Mouse (Mus musculus) CH12.LX (cell line): ENCODE measurements around the gene Stxbp2. TPM values are rescaled to one million over a fixed set of nuclear protein-coding genes. Genes with fewer than 3 reads are reported as not detected.

Experiments used
- DNase-seq: peaks from one replicate; pipeline ENCODE4 v3.0.0-alpha.2; 2013; ENCODE audit errors: extremely low read depth
- H3K27ac ChIP-seq: 2 replicates; pipeline ENCODE4 v1.5.1; 2012; ENCODE audit warnings: low read depth, mild to moderate bottlenecking, control low read depth, moderate library complexity; ENCODE audit not compliant: insufficient read depth
- H3K27me3 ChIP-seq: replicated peaks from 2 replicates; pipeline ENCODE3; 2012; ENCODE audit warnings: inconsistent platforms
- H3K36me3 ChIP-seq, 2 experiments: replicated peaks in 1 of 2; 2 replicates each; pipeline versions ENCODE3 to v1.6.1; 2012; ENCODE audit warnings: inconsistent platforms in 1 of 2, low read length in 1 of 2, mild to moderate bottlenecking in 1 of 2, mixed read lengths in 1 of 2, moderate library complexity in 1 of 2; ENCODE audit not compliant: control insufficient read depth in 1 of 2, insufficient read depth in 1 of 2
- H3K4me1 ChIP-seq, 2 experiments: 2 replicates each; pipeline ENCODE4 v1.6.1; 2012; ENCODE audit warnings: inconsistent platforms in 1 of 2, moderate library complexity in 1 of 2; ENCODE audit not compliant: insufficient read depth in 2 of 2, control insufficient read depth in 1 of 2
- H3K4me2 ChIP-seq: 2 replicates; pipeline ENCODE4 v1.6.1; 2012; ENCODE audit warnings: low read depth, mild to moderate bottlenecking, control low read depth; ENCODE audit not compliant: poor library complexity, insufficient read depth, severe bottlenecking
- H3K4me3 ChIP-seq, 3 experiments: fragments of 150-350 bp in 1 of 3; sonication (generic) in 1 of 3; replicated peaks in 1 of 3; 2 replicates each; pipeline versions ENCODE3 to v1.5.1; 2011 to 2012; ENCODE audit warnings: low read depth in 2 of 3, low read length in 2 of 3, mild to moderate bottlenecking in 2 of 3, moderate library complexity in 2 of 3, control low read depth in 1 of 3, improper control_type of control experiment in 1 of 3, inconsistent platforms in 1 of 3, mixed read lengths in 1 of 3; ENCODE audit not compliant: poor library complexity in 1 of 3
- H3K79me2 ChIP-seq: replicated peaks from 2 replicates; pipeline ENCODE4 v1.6.1; 2012; ENCODE audit warnings: mild to moderate bottlenecking, moderate library complexity; ENCODE audit not compliant: control insufficient read depth, poor library complexity, insufficient read depth, severe bottlenecking; ENCODE audit errors: extremely low read depth
- H3K9ac ChIP-seq: 2 replicates; pipeline ENCODE4 v1.6.1; 2012; ENCODE audit warnings: low read depth, mild to moderate bottlenecking, control low read depth, moderate library complexity; ENCODE audit not compliant: insufficient read depth
- H3K9me3 ChIP-seq: replicated peaks from 2 replicates; pipeline ENCODE3; 2012; ENCODE audit warnings: low read length, inconsistent platforms, mixed read lengths
- BHLHE40 ChIP-seq: IDR thresholded peaks from 2 replicates; pipeline ENCODE4 v1.6.1; 2011; ENCODE audit warnings: mild to moderate bottlenecking, low read depth, low read length, improper control_type of control experiment
- E2F4 ChIP-seq: IDR thresholded peaks from 2 replicates; pipeline ENCODE4 v1.6.1; 2011; ENCODE audit warnings: low read depth, low read length, improper control_type of control experiment; ENCODE audit not compliant: insufficient replicate concordance
- ELF1 ChIP-seq: IDR thresholded peaks from 2 replicates; pipeline ENCODE4 v1.6.1; 2014; ENCODE audit warnings: low read depth, mild to moderate bottlenecking, inconsistent platforms, low read length, improper control_type of control experiment
- EP300 ChIP-seq: IDR thresholded peaks from 2 replicates; pipeline ENCODE4 v1.6.1; 2011; ENCODE audit warnings: low read length, improper control_type of control experiment
- JUN ChIP-seq: IDR thresholded peaks from 2 replicates; pipeline ENCODE4 v1.6.1; 2011; ENCODE audit warnings: low read depth, mild to moderate bottlenecking, low read length, improper control_type of control experiment, moderate library complexity; ENCODE audit not compliant: insufficient read depth
- MAX ChIP-seq: IDR thresholded peaks from 2 replicates; pipeline ENCODE4 v1.6.1; 2011; ENCODE audit warnings: low read length, improper control_type of control experiment
- MXI1 ChIP-seq: IDR thresholded peaks from 2 replicates; pipeline ENCODE4 v1.6.1; 2011; ENCODE audit warnings: mild to moderate bottlenecking, low read depth, low read length, improper control_type of control experiment
- MYC ChIP-seq: IDR thresholded peaks from 2 replicates; pipeline ENCODE4 v1.6.1; 2011; ENCODE audit warnings: low read depth, mild to moderate bottlenecking, improper control_type of control experiment, low read length
- PAX5 ChIP-seq: IDR thresholded peaks from 2 replicates; pipeline ENCODE4 v1.6.1; 2012; ENCODE audit warnings: low read length, inconsistent platforms, mixed read lengths
- POLR2A ChIP-seq: IDR thresholded peaks from 2 replicates; pipeline ENCODE4 v1.6.1; 2011; ENCODE audit warnings: low read depth, mild to moderate bottlenecking, improper control_type of control experiment, low read length
- RCOR1 ChIP-seq: conservative IDR thresholded peaks from 2 replicates; pipeline ENCODE4 v1.6.1; 2012; ENCODE audit warnings: low read depth, mild to moderate bottlenecking, inconsistent platforms, low read length, improper control_type of control experiment
- TCF12 ChIP-seq: IDR thresholded peaks from 2 replicates; pipeline ENCODE4 v1.6.1; 2014; ENCODE audit warnings: low read depth, mild to moderate bottlenecking, inconsistent platforms, low read length, improper control_type of control experiment
- USF2 ChIP-seq: conservative IDR thresholded peaks from 2 replicates; pipeline ENCODE4 v1.6.1; 2011; ENCODE audit warnings: low read depth, low read length, improper control_type of control experiment
- ZMIZ1 ChIP-seq: IDR thresholded peaks from 2 replicates; pipeline ENCODE4 v1.6.1; 2012; ENCODE audit warnings: low read depth, mild to moderate bottlenecking, inconsistent platforms, low read length, improper control_type of control experiment
- dilution Hi-C: fragments of 300-500 bp; cut with MboI; formaldehyde crosslinking; loops from 2 replicates; pipeline ENCODE4 v1.14.3; 2020; ENCODE audit warnings: low sequenced_read_pairs; ENCODE audit not compliant: extremely low pct_unique_long_range_greater_than_20kb, extremely low pct_ligation_motif_present
- in situ Hi-C: fragments of 300-500 bp; cut with MboI; formaldehyde crosslinking; loops from 3 replicates; pipeline ENCODE4 v1.14.3; 2019; ENCODE audit warnings: low sequenced_read_pairs, low pct_ligation_motif_present, low pct_unique_long_range_greater_than_20kb, mixed read lengths
- polyA plus RNA-seq: library from polyadenylated mRNA; unstranded; fragments of >175 nt; gene quantifications from 2 replicates; pipeline ENCODE4 v1.2.1, GENCODE M21; 2012; ENCODE audit warnings: low read depth; ENCODE audit not compliant: insufficient read length
- total RNA-seq, 2 experiments: library from RNA; depleted of rRNA; stranded (reverse); fragments of 300-350 nt in 1 of 2; fragments of >200 nt in 1 of 2; gene quantifications; 2 replicates each; pipeline ENCODE4 v1.2.3; 2012 to 2014

The Stxbp2 gene
- total and polyA plus RNA-seq, 3 experiments = 60.9 to 136 (median 123) TPM

DNA sequence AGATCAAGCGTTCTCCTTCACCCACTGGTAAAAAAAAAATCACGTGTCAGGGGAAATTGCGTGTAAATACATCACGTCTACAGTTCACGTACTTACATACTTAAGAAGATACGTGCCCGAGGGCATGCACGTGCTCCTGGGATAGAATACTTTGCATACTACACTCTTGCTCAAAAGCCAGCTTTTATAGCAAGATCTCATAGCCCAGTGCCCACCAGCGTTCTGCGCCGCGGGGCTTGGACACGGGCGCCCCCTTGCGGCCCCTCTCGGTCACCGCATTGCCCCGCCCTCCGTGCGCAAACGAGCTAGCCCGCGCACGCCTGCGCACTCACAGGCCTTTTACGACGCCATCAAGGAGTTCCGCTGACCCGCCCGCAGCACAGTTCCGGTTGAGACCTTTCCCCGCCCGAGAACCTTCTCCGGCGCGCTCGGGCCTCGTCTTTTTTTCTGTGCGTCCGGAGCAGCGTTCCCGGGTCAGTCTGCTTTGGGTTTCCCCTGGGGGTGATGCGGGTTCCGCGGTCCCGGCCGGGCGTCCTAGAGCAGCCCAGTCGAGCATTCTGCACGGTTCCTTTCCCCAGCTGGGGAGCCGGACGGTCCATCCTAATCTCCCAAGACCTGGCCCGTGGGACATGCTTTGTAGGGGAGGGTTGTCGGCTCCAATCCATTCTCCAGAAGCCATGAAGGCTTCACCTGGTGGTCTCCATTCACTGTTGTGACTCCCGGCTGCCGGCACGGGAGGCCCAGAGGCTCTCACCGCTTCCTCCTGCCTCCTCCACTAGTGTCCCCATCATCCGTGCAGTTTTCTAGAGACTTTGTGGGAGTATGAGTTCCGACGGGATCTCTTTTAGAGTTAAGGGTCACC, 45.6 kb downstream of the Stxbp2 start, which contains the start of gene Trappc5 (continued):
- peak; percentile 84 for TF ChIP-seq TCF12

DNA sequence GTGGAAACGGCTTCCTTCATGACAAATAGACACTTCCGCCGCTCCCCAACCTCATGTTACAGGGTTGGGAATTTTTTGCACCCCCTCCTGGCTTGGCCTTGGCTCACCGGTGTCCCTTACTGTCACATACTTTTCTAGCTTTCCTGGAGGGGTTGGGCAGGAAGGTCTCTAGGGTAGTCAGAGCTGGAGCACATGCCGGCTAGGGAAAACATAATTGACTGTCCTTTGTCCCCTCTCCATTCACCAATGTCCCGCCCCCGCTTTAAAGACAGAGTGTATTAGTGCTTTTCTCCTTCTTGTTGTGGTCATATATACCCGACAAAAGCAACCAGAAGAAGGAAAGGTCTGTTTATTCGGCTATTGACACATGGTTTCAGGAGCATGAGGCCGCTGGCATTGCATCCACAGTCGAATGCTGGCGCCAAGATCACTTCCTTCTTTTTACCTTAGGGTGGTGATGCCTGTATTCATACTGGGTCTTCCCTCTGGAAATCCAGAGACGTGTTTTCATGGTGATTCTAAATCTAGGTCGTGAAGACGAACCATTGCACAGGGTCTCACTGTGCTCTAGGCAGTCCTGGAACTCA, 46.3 kb downstream of the Stxbp2 start:
- Histone ChIP-seq H3K9me3 (no peaks in the 10 kb centered on the region), H3K79me2 (peaks cover 21% of the 10 kb centered on the region; the same call in 1 of the 2 replicates), H3K9ac (peak overlapping the region; percentile 99), H3K27ac (no peak overlapping the region), H3K4me2 (peak overlapping the region; percentile 76), H3K4me1 (peaks cover 0 to 40% of the 10 kb centered on the region in 2 experiments; a peak in 2 of 4 replicates), H3K4me3 (peak overlapping the region; percentile 70 to 97 (median 95)), H3K36me3 (peaks cover 21 to 37% of the 10 kb centered on the region in 2 experiments), H3K27me3 (peaks cover 25% of the 10 kb centered on the region)
- TF ChIP-seq MAX (peak; percentile 78), MXI1 (peak; percentile 71), PAX5 (no peak), ELF1 (0 out of 2 replicates have a peak, but pooled peaks have one; percentile 14), EP300 (0 out of 2 replicates have a peak, but pooled peaks have one; percentile 33), E2F4 (0 out of 2 replicates have a peak, but pooled peaks have one; percentile 55), JUN (no peak), MYC (peak; percentile 58; the same call in 1 of the 2 replicates), ZMIZ1 (peak; percentile 29; the same call in 1 of the 2 replicates), POLR2A (0 out of 2 replicates have a peak, but pooled peaks have one; percentile 27), TCF12 (no peak)
- in situ Hi-C loops = loop anchor here (10.0 kb wide), 2 partner anchors 212 to 322 kb away; partner anchors contain the start of genes A430078G23Rik and Pex11g
- DNase-seq = peak; percentile 33
- dilution Hi-C loops = no loop called here

DNA sequence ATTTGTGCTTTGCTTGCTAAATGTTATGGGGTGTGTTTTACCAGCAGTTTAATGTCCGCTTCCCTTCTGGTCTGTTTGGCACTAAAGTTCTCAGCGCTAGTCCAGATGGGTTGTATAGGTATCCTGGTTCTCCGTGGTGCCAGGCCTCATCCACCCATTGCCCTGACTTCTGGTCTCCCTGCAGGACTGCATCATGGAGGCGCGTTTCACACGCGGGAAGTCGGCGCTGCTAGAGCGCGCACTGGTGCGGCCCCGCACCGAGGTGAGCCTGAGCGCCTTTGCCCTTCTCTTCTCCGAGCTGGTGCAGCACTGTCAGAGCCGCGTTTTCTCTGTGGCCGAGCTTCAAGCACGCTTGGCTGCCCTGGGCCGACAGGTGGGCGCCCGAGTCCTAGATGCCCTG, 48.1 kb downstream of the Stxbp2 start:
- DNase-seq = no peak
- H3K9me3 ChIP-seq = no peaks in the 10 kb centered on the region
- peaks cover 11% of the 10 kb centered on the region for H3K27me3 ChIP-seq
- in situ Hi-C loops (loop anchor here (10.0 kb wide), 2 partner anchors 214 to 324 kb away; partner anchors contain the start of genes A430078G23Rik and Pex11g), dilution Hi-C loops (no loop called here)
- H3K27ac ChIP-seq = no peak overlapping the region
- peaks cover 21% of the 10 kb centered on the region; the same call in 1 of the 2 replicates for H3K79me2 ChIP-seq
- peaks cover 1 to 45% of the 10 kb centered on the region in 2 experiments; a peak in 2 of 4 replicates for H3K4me1 ChIP-seq
- H3K9ac ChIP-seq = no peak overlapping the region
- no peak overlapping the region for H3K4me2 ChIP-seq
- no peak overlapping the region for H3K4me3 ChIP-seq
- peaks cover 21 to 54% of the 10 kb centered on the region in 2 experiments for H3K36me3 ChIP-seq
- TF ChIP-seq USF2 = no peak
- no peak for TF ChIP-seq PAX5
- no peak for TF ChIP-seq BHLHE40
- no peak for TF ChIP-seq MYC
- no peak for TF ChIP-seq RCOR1
- TF ChIP-seq TCF12 = no peak
- TF ChIP-seq ZMIZ1 = no peak
